In genomic region chr1:118954434-118955301, GRCm38 (mm10) we compare ENCODE assay signal across 8 mouse cellular contexts.
DNase-seq lines count a peak whose midpoint lies in the region; ATAC-seq and TF ChIP-seq lines count a peak whose summit lies in the region.

No protein-coding gene starts in this region.

- TF ChIP-seq EP300 in stomach, postnatal 0 days (optimal IDR thresholded peaks at IDR 0.05): no peak

- 76% methylated on average over 10 of the region's 10 CpGs for WGBS in forebrain, embryonic 10.5 days
- WGBS in limb, embryonic 15.5 days: 35% methylated on average over 10 of the region's 10 CpGs
- WGBS in stomach, postnatal 0 days: 36% methylated on average over 10 of the region's 10 CpGs

- H3K4me2 ChIP-seq in limb, embryonic 15.5 days: no peak overlapping the region
- no peak overlapping the region for H3K4me2 ChIP-seq in stomach, postnatal 0 days (replicated peaks; ENCODE audit: low read depth)

- peak; percentile 50; the same call in 1 of the 2 replicates for ATAC-seq in limb, embryonic 15.5 days (ENCODE audit: insufficient number of reproducible peaks, low FRiP score, low TSS enrichment, low read depth)
- no peak; the same call in 1 of the 2 replicates for ATAC-seq in stomach, postnatal 0 days (ENCODE audit: low FRiP score, low TSS enrichment)

- DNase-seq in left cerebral cortex, postnatal 14 days (ENCODE audit: low spot score in 2 of 2): peak; percentile 7 to 36
- no peak for DNase-seq in left cerebral cortex, adult 18-20 months (ENCODE audit: low spot score in 2 of 2)
- DNase-seq in forebrain, embryonic 10.5 days (ENCODE audit: extremely low spot score, low spot score): peak; percentile 29
- DNase-seq in heart, postnatal 25 days (ENCODE audit: low spot score): peak; percentile 16
- DNase-seq in stomach, postnatal 0 days (ENCODE audit: low spot score): peak; percentile 32
- no peak for DNase-seq in adrenal gland, postnatal 10 days
- DNase-seq in adrenal gland, postnatal 14 days: no peak

- H3K27ac ChIP-seq in forebrain, embryonic 10.5 days: peak overlapping the region; percentile 65
- H3K27ac ChIP-seq in limb, embryonic 15.5 days: 0 out of 2 replicates have a peak overlapping the region, but pooled peaks have one; percentile 24
- peak overlapping the region; percentile 63; the same call in 1 of the 2 replicates for H3K27ac ChIP-seq in stomach, postnatal 0 days (replicated peaks)

- peaks cover 47% of the 10 kb centered on the region for H3K36me3 ChIP-seq in forebrain, embryonic 10.5 days (replicated peaks)
- H3K36me3 ChIP-seq in limb, embryonic 15.5 days: peaks cover 4% of the 10 kb centered on the region; the same call in 1 of the 2 replicates
- no peaks in the 10 kb centered on the region for H3K36me3 ChIP-seq in stomach, postnatal 0 days (ENCODE audit: control insufficient read depth, insufficient read depth, low read length)

- no peak overlapping the region for H3K9ac ChIP-seq in limb, embryonic 15.5 days
- H3K9ac ChIP-seq in stomach, postnatal 0 days (ENCODE audit: low read length): no peak overlapping the region; the same call in 1 of the 2 replicates

- peaks cover 20% of the 10 kb centered on the region for H3K4me1 ChIP-seq in forebrain, embryonic 10.5 days
- peaks cover 34% of the 10 kb centered on the region for H3K4me1 ChIP-seq in limb, embryonic 15.5 days
- 0 out of 2 replicates have a peak, but pooled peaks cover 9% of the 10 kb centered on the region for H3K4me1 ChIP-seq in stomach, postnatal 0 days (replicated peaks; ENCODE audit: control insufficient read depth, insufficient read depth)

- TF ChIP-seq CTCF in stomach, postnatal 0 days (IDR thresholded peaks at IDR 0.05; ENCODE audit: low read depth): no peak

- H3K4me3 ChIP-seq in forebrain, embryonic 10.5 days: no peak overlapping the region
- H3K4me3 ChIP-seq in limb, embryonic 15.5 days: no peak overlapping the region
- H3K4me3 ChIP-seq in stomach, postnatal 0 days (ENCODE audit: low read depth, low read length): no peak overlapping the region

- H3K9me3 ChIP-seq in forebrain, embryonic 10.5 days: 0 out of 2 replicates have a peak, but pooled peaks cover 1% of the 10 kb centered on the region
- no peaks in the 10 kb centered on the region for H3K9me3 ChIP-seq in limb, embryonic 15.5 days
- H3K9me3 ChIP-seq in stomach, postnatal 0 days (ENCODE audit: control insufficient read depth, low read length): no peaks in the 10 kb centered on the region

- intact Hi-C loops in left cerebral cortex, postnatal 14 days (cut with DNase I): no loop called here
- intact Hi-C loops in heart, postnatal 25 days (cut with DNase I): no loop called here

- H3K27me3 ChIP-seq in forebrain, embryonic 10.5 days (ENCODE audit: poor library complexity, severe bottlenecking): no peaks in the 10 kb centered on the region
- H3K27me3 ChIP-seq in limb, embryonic 15.5 days: no peaks in the 10 kb centered on the region
- H3K27me3 ChIP-seq in stomach, postnatal 0 days (ENCODE audit: control insufficient read depth, insufficient read depth, low read length): no peaks in the 10 kb centered on the region

Comparison
In these comparisons a context has a peak if more than half of its experiments do, and no peak if none do; other contexts are left out.
1. DNase-seq: peak in left cerebral cortex, postnatal 14 days (2 of 2), forebrain, embryonic 10.5 days (single experiment), heart, postnatal 25 days (single experiment) and stomach, postnatal 0 days (single experiment); none in left cerebral cortex, adult 18-20 months (0 of 2), adrenal gland, postnatal 10 days (single experiment) and adrenal gland, postnatal 14 days (single experiment).
2. Peak in every context shown above with its lines, with median percentiles within 50 percentile points of each other: H3K27ac ChIP-seq.